Comparison of ENCODE assay signal across 24 mouse cellular contexts in the genomic region with DNA sequence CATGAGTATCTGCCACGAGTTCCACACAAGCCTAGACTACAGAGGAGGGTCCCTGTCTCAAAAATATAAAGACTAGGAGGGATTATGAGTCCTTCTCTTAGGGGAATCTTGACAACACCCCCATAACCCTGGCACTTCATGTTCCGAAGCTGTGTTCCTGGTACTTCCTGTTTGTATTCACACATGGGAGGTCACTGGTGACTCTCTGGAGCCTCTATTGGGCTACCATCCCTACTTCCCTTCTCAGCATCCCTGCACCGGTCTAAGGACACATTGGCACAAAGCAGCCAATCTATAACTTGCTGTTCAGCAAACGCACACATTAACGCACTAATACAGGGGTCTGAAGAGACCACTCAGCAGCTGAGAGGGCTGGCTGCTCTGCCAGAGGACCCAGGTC. TPM values are rescaled to one million over a fixed set of nuclear protein-coding genes. Genes with fewer than 3 reads are reported as not detected.
DNase-seq lines count a peak whose midpoint lies in the region; ATAC-seq and TF ChIP-seq lines count a peak whose summit lies in the region.
"Had no signal": no experiment of that assay in that cellular context is flagged by ENCODE, and none has a peak within 500 bp of the region (broad histone marks: within the 10 kb centered on the region; RNA-seq: fewer than 3 reads in every experiment).

No protein-coding gene starts in this region.

- H3K4me1 ChIP-seq in kidney, adult 2 months (ENCODE audit: control insufficient read depth, insufficient read depth, low read length), result peaks cover 33% of the 10 kb centered on the region
- peaks cover 22% of the 10 kb centered on the region for H3K4me1 ChIP-seq in kidney, embryonic 16.5 days (ENCODE audit: insufficient read depth, low read length)
- peaks cover 14% of the 10 kb centered on the region for H3K4me1 ChIP-seq in embryonic facial prominence, embryonic 10.5 days

- no peaks in the 10 kb centered on the region for H3K36me3 ChIP-seq in kidney, adult 2 months (ENCODE audit: control insufficient read depth, insufficient read depth, low read length)
- H3K36me3 ChIP-seq in kidney, embryonic 16.5 days (ENCODE audit: insufficient read depth, low read length), result peaks cover 19% of the 10 kb centered on the region; the same call in 1 of the 2 replicates
- no peaks in the 10 kb centered on the region for H3K36me3 ChIP-seq in embryonic facial prominence, embryonic 10.5 days (replicated peaks)

- no peak overlapping the region for H3K4me2 ChIP-seq in kidney, embryonic 16.5 days (replicated peaks; ENCODE audit: low read depth, low read length)
- H3K4me2 ChIP-seq: heart, embryonic 13.5 days; limb, embryonic 13.5 days; midbrain, embryonic 13.5 days; neural tube, embryonic 13.5 days had no signal

- ATAC-seq in kidney, embryonic 16.5 days (ENCODE audit: low FRiP score, low TSS enrichment), result no peak
- ATAC-seq: forebrain, postnatal 0 days; hindbrain, embryonic 16.5 days; midbrain, embryonic 13.5 days; Patski had no signal

- no peak for DNase-seq in kidney, adult 2 months
- DNase-seq in lung, postnatal 36 days, result peak; percentile 36
- no peak for DNase-seq in lung, postnatal 4 days
- no peak for DNase-seq in embryonic facial prominence, embryonic 10.5 days (ENCODE audit: low spot score)
- no peak for DNase-seq in testis, postnatal 10 days (ENCODE audit: low spot score)
- DNase-seq: adrenal gland, postnatal 14 days; B cell, adult 2 months; cerebellum, adult 18-20 months; cerebellum, postnatal 10 days; forebrain, postnatal 0 days; gastrocnemius, postnatal 10 days; kidney, adult 8-10 months; kidney, postnatal 14 days; thymus, postnatal 4 days had no signal

- no peaks in the 10 kb centered on the region for H3K9me3 ChIP-seq in kidney, embryonic 16.5 days (ENCODE audit: low read length)
- H3K9me3 ChIP-seq in embryonic facial prominence, embryonic 10.5 days, result no peaks in the 10 kb centered on the region
- H3K9me3 ChIP-seq: heart, embryonic 13.5 days; limb, embryonic 13.5 days; midbrain, embryonic 13.5 days; neural tube, embryonic 13.5 days had no signal

- H3K4me3 ChIP-seq in kidney, adult 2 months (ENCODE audit: insufficient read depth, low read depth, low read length), result no peak overlapping the region
- no peak overlapping the region for H3K4me3 ChIP-seq in kidney, embryonic 16.5 days (ENCODE audit: low read length)
- no peak overlapping the region for H3K4me3 ChIP-seq in embryonic facial prominence, embryonic 10.5 days
- H3K4me3 ChIP-seq: erythroblast, embryonic 14.5 days; heart, embryonic 13.5 days; left cerebral cortex, adult 2 months; limb, embryonic 13.5 days; midbrain, embryonic 13.5 days; neural tube, embryonic 13.5 days had no signal

- 67% methylated on average over 5 of the region's 5 CpGs for WGBS in kidney, adult 2 months
- WGBS in kidney, embryonic 16.5 days, result 72% methylated on average over 5 of the region's 5 CpGs
- 83% methylated on average over 5 of the region's 5 CpGs for WGBS in embryonic facial prominence, embryonic 10.5 days

- no peak for TF ChIP-seq POLR2A in kidney, adult 2 months (IDR thresholded peaks at IDR 0.05; ENCODE audit: low read depth, low read length)

- H3K27ac ChIP-seq in kidney, adult 2 months (ENCODE audit: insufficient read depth, low read depth, low read length), result peak overlapping the region; percentile 53
- no peak overlapping the region for H3K27ac ChIP-seq in kidney, embryonic 16.5 days (ENCODE audit: low read length)
- 0 out of 2 replicates have a peak overlapping the region, but pooled peaks have one; percentile 15 for H3K27ac ChIP-seq in embryonic facial prominence, embryonic 10.5 days (replicated peaks)
- H3K27ac ChIP-seq: heart, embryonic 13.5 days; left cerebral cortex, adult 2 months; limb, embryonic 13.5 days; macrophage; midbrain, embryonic 13.5 days; neural tube, embryonic 13.5 days had no signal

- no peak overlapping the region for H3K9ac ChIP-seq in kidney, embryonic 16.5 days (replicated peaks; ENCODE audit: low read length)
- H3K9ac ChIP-seq: forebrain, postnatal 0 days; heart, embryonic 13.5 days; limb, embryonic 13.5 days; midbrain, embryonic 13.5 days; neural tube, embryonic 13.5 days had no signal

- no peaks in the 10 kb centered on the region for H3K27me3 ChIP-seq in kidney, adult 2 months (replicated peaks; ENCODE audit: control insufficient read depth, insufficient read depth, low read length)
- no peaks in the 10 kb centered on the region for H3K27me3 ChIP-seq in kidney, embryonic 16.5 days (ENCODE audit: insufficient read depth, low read length)
- peaks cover 17% of the 10 kb centered on the region for H3K27me3 ChIP-seq in embryonic facial prominence, embryonic 10.5 days (replicated peaks; ENCODE audit: low read depth, poor library complexity, severe bottlenecking)
- H3K27me3 ChIP-seq: Patski had no signal

- TF ChIP-seq CTCF in kidney, adult 2 months (conservative IDR thresholded peaks at IDR 0.05; ENCODE audit: insufficient read depth, insufficient read length, low read depth, low read length), result no peak

RNA-seq across cellular contexts. Expression of a gene that starts 51.0 kb away (rescaled TPM):
- polyA plus RNA-seq in kidney, adult 2 months (2012; rRNA removed), result 22.2 and 23.7 TPM in 2 replicates
- polyA plus RNA-seq in kidney, embryonic 16.5 days (2015; fragmentation: Nextera tagmentation; extraction: Ambion mirVana), result 29.5 and 33.2 TPM in 2 replicates
- polyA plus RNA-seq in embryonic facial prominence, embryonic 10.5 days (2016; fragmentation: Nextera tagmentation; extraction: Ambion mirVana), result 30.5 and 33.3 TPM in 2 replicates
